Mouse (Mus musculus) forebrain, postnatal 0 days (tissue): ENCODE measurements around the gene Mpzl3. TPM values are rescaled to one million over a fixed set of nuclear protein-coding genes. Genes with fewer than 3 reads are reported as not detected.

Experiments
- ATAC-seq: fragments of 200-750 bp; cut with Nextera tagmentation; 2 replicates; pipeline ENCODE4 v1.8.0; 2017; ENCODE audit warnings: mild to moderate bottlenecking, moderate library complexity
- DNase-seq: peaks from one replicate; pipeline ENCODE4 v3.0.0-alpha.2; 2015
- H3K27ac ChIP-seq: fragments of 300-500 bp; sonication (generic); 2 replicates; pipeline ENCODE4 v1.5.1; 2014; ENCODE audit warnings: low read depth, mild to moderate bottlenecking, antibody characterized with exemption, low read length, moderate library complexity, mixed read lengths
- H3K27me3 ChIP-seq: fragments of 300-500 bp; sonication (generic); 2 replicates; pipeline ENCODE4 v1.6.1; 2014; ENCODE audit warnings: mild to moderate bottlenecking, low read length, mixed read lengths; ENCODE audit not compliant: insufficient read depth
- H3K36me3 ChIP-seq: fragments of 300-500 bp; sonication (generic); 2 replicates; pipeline ENCODE4 v1.6.1; 2014; ENCODE audit warnings: mild to moderate bottlenecking, moderate library complexity; ENCODE audit not compliant: insufficient read depth
- H3K4me1 ChIP-seq: fragments of 300-500 bp; sonication (generic); 2 replicates; pipeline ENCODE4 v1.6.1; 2014; ENCODE audit warnings: antibody characterized with exemption; ENCODE audit not compliant: insufficient read depth
- H3K4me2 ChIP-seq: fragments of 300-500 bp; sonication (generic); 2 replicates; pipeline ENCODE4 v1.6.1; 2014; ENCODE audit warnings: low read depth, mild to moderate bottlenecking, moderate library complexity
- H3K4me3 ChIP-seq: fragments of 300-500 bp; sonication (generic); 2 replicates; pipeline ENCODE4 v1.5.1; 2014; ENCODE audit warnings: low read depth, low read length, mixed read lengths
- H3K9ac ChIP-seq: fragments of 300-500 bp; sonication (generic); 2 replicates; pipeline ENCODE4 v1.6.1; 2014; ENCODE audit warnings: mild to moderate bottlenecking
- H3K9me3 ChIP-seq: fragments of 300-500 bp; sonication (generic); 2 replicates; pipeline ENCODE4 v1.6.1; 2016; ENCODE audit warnings: low read length
- CTCF ChIP-seq: sonication (generic); IDR thresholded peaks from 2 replicates; pipeline ENCODE4 v1.5.1; 2016; ENCODE audit warnings: antibody characterized with exemption, control low read depth, low read depth
- WGBS: fragments of 180-500 bp; shearing (Covaris S2); extraction: QIAGEN DNeasy Blood & Tissue Kit; methylation state at CpG from one replicate; pipeline ENCODE4 v1.1.7; 2014; 5-methylcytosine and 5-hydroxymethylcytosine counted together
- polyA plus RNA-seq: library from polyadenylated mRNA; unstranded; fragments of >200 nt; fragmentation: Nextera tagmentation; extraction: Ambion mirVana; gene quantifications from 2 replicates; pipeline ENCODE4 v1.2.1, GENCODE M21; 2015
- total RNA-seq: library from RNA; depleted of rRNA; stranded (reverse); fragments of >200 nt; gene quantifications from 2 replicates; pipeline ENCODE4 v1.2.3, GENCODE M21; 2014

Gene Mpzl3
- total and polyA plus RNA-seq, 2 experiments from 2014 or later: 1.1 to 3.7 TPM

- under 1% methylated on average over 13 of the region's 13 CpGs for whole genome bisulfite sequencing
- Histone ChIP-seq H3K4me2 (peak within 1 kb of the TSS; percentile 76), H3K36me3 (no peaks in the 10 kb centered on the region), H3K27me3 (no peaks in the 10 kb centered on the region), H3K9ac (peak within 1 kb of the TSS; percentile 87), H3K4me3 (peak within 1 kb of the TSS; percentile 72), H3K9me3 (no peaks in the 10 kb centered on the region), H3K4me1 (peaks cover 18% of the 10 kb centered on the region), H3K27ac (peak within 1 kb of the TSS; percentile 92)
- DNase-seq (peak; percentile 62), ATAC-seq (peak; percentile 82)
- TF ChIP-seq CTCF: no peak
Observed at GRCm38 (mm10) chr9:45117741-45118431, 62.9 kb downstream of the Mpzl3 start, which contains the start of gene Scn2b. Gene Scn2b (plus strand): TSS chr9:45117782.

- H3K27ac ChIP-seq: peak overlapping the region; percentile 92
Observed at GRCm38 (mm10) chr9:45118552-45118951, 63.6 kb downstream of the Mpzl3 start.

GRCm38 (mm10) chr9:45119316-45119953, 64.4 kb downstream of the Mpzl3 start:
- Histone ChIP-seq H3K9me3 (no peaks in the 10 kb centered on the region), H3K9ac (0 out of 2 replicates have a peak overlapping the region, but pooled peaks have one; percentile 87), H3K27me3 (no peaks in the 10 kb centered on the region), H3K36me3 (no peaks in the 10 kb centered on the region), H3K4me3 (peak overlapping the region; percentile 72), H3K4me1 (peaks cover 18% of the 10 kb centered on the region), H3K4me2 (peak overlapping the region; percentile 76), H3K27ac (no peak overlapping the region)
- DNase-seq (no peak), ATAC-seq (no peak)
- TF ChIP-seq CTCF: peak; percentile 35
- WGBS: 93% methylated on average over 8 of the region's 8 CpGs

More at GRCm38 (mm10) chr9:45118552-45118951, 63.6 kb downstream of the Mpzl3 start:
- Histone ChIP-seq H3K4me2 (peak overlapping the region; percentile 76), H3K27me3 (no peaks in the 10 kb centered on the region), H3K9me3 (no peaks in the 10 kb centered on the region), H3K4me3 (peak overlapping the region; percentile 72), H3K4me1 (peaks cover 18% of the 10 kb centered on the region), H3K9ac (peak overlapping the region; percentile 87), H3K36me3 (no peaks in the 10 kb centered on the region)
- no peak for ATAC-seq
- DNase-seq: no peak
- WGBS: 22% methylated on average over 10 of the region's 10 CpGs
- no peak for TF ChIP-seq CTCF

GRCm38 (mm10) chr9:45119954-45120530, 65.1 kb downstream of the Mpzl3 start:
- 91% methylated on average over 14 of the region's 14 CpGs for WGBS
- Histone ChIP-seq H3K4me3 (no peak overlapping the region), H3K36me3 (peaks cover 2% of the 10 kb centered on the region; the same call in 1 of the 2 replicates), H3K27ac (no peak overlapping the region), H3K27me3 (no peaks in the 10 kb centered on the region), H3K4me1 (peaks cover 18% of the 10 kb centered on the region), H3K4me2 (no peak overlapping the region; the same call in 1 of the 2 replicates), H3K9me3 (no peaks in the 10 kb centered on the region), H3K9ac (no peak overlapping the region)
- DNase-seq: no peak
- ATAC-seq: no peak
- no peak for TF ChIP-seq CTCF

- ATAC-seq (no peak), DNase-seq (no peak)
- TF ChIP-seq CTCF: no peak
- Histone ChIP-seq H3K4me1 (peaks cover 18% of the 10 kb centered on the region), H3K9me3 (no peaks in the 10 kb centered on the region), H3K9ac (no peak overlapping the region), H3K27me3 (no peaks in the 10 kb centered on the region), H3K4me2 (no peak overlapping the region), H3K27ac (no peak overlapping the region), H3K36me3 (peaks cover 7% of the 10 kb centered on the region; the same call in 1 of the 2 replicates), H3K4me3 (no peak overlapping the region)
- WGBS: 89% methylated on average over 6 of the region's 6 CpGs
Observed at GRCm38 (mm10) chr9:45120567-45120966, 65.6 kb downstream of the Mpzl3 start.

GRCm38 (mm10) chr9:45121001-45121400, 66.0 kb downstream of the Mpzl3 start:
- DNase-seq (no peak), ATAC-seq (no peak)
- Histone ChIP-seq H3K4me1 (peaks cover 18% of the 10 kb centered on the region), H3K9ac (no peak overlapping the region), H3K4me2 (no peak overlapping the region), H3K27ac (no peak overlapping the region), H3K4me3 (no peak overlapping the region), H3K27me3 (no peaks in the 10 kb centered on the region), H3K36me3 (peaks cover 10% of the 10 kb centered on the region; the same call in 1 of the 2 replicates), H3K9me3 (no peaks in the 10 kb centered on the region)
- 63% methylated on average over 6 of the region's 6 CpGs for WGBS
- no peak for TF ChIP-seq CTCF
